Mouse (Mus musculus) left cerebral cortex, postnatal 10 days (tissue): ENCODE data around the gene Marveld2. TPM values are rescaled to one million over a fixed set of nuclear protein-coding genes. Genes with fewer than 3 reads are reported as not detected.

Experiments used
- DNase-seq, 2 experiments: peaks; one replicate each; pipeline ENCODE4 v3.0.0; 2021 to 2022; ENCODE audit warnings: low spot score in 2 of 2, mixed read lengths in 1 of 2; ENCODE audit errors: extremely low spot score in 1 of 2
- intact Hi-C: fragments of 180-260 bp; cut with DNase I; formaldehyde crosslinking; loops from one replicate; pipeline ENCODE4 v1.15.1; 2025
- total RNA-seq, 2 experiments: library from RNA; stranded (reverse); gene quantifications; 2 replicates each; pipeline ENCODE4 v1.2.3; 2021

Gene Marveld2
- total RNA-seq, 2 experiments from 2014 or later = 1.2 to 2.6 TPM

- no peak for DNase-seq
- intact Hi-C loops = no loop called here
These were observed 13.6 kb downstream of the Marveld2 start for GRCm38 (mm10) chr13:100603031-100603737.

DNA sequence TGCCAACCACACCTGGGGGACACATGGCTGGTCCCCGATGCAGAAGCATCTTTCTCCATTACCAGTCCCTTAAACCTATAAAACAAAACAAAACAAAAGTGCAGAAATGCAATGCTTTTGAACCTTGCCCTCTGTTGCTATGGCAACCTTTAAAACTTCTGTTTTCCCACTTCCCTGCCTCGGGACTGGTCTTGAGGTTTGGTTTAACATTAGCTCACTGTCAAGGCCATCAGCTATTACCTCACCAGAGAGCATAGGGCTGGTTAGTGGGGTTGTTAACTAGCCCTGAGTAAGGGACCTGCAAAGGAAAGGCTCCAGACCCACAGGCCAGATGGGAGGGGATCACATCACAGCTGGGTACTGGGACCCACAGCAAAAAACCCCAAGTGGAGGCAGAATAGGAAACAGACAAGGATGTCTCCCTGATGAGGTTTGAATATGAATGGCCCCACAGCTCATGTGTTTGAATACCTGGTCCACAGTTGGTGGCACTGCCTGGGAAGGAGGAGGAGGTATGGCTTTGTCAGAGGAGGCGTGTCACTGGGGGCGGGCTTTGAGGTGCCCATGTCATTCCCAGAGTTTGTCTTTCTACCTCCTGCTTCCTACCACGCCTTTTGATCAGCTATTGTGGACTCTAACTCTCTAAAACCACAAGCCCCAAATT is 14.4 kb downstream of the Marveld2 start:
- intact Hi-C loops = no loop called here
- no peak for DNase-seq

GRCm38 (mm10) chr13:100601034-100601433 is 15.7 kb downstream of the Marveld2 start:
- intact Hi-C loops = no loop called here

GRCm38 (mm10) chr13:100600317-100600716 is 16.5 kb downstream of the Marveld2 start:
- DNase-seq = peak in 1 of 2 experiments; percentile 43
- intact Hi-C loops = no loop called here

More at GRCm38 (mm10) chr13:100601034-100601433, 15.7 kb downstream of the Marveld2 start:
- no peak for DNase-seq

DNA sequence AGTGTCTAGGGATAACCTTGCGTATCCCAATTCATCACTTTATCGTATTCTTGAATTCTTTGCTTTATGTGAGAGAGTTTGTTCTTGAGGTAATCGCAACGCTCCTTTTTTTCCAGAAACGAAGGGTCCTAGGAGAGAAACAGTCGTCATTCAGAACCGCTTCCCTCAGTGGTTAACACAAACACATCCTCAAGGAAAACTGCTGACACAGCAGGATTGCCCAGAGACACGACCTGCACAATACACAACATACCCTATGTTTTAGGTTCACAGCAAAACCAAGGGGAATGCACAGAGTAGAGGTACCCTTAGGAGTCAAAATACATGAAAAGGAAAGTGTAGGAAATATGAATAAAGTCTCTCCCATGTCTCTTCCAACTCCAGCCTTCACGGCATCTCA is 19.5 kb downstream of the Marveld2 start:
- intact Hi-C loops = no loop called here
- DNase-seq = no peak

DNA sequence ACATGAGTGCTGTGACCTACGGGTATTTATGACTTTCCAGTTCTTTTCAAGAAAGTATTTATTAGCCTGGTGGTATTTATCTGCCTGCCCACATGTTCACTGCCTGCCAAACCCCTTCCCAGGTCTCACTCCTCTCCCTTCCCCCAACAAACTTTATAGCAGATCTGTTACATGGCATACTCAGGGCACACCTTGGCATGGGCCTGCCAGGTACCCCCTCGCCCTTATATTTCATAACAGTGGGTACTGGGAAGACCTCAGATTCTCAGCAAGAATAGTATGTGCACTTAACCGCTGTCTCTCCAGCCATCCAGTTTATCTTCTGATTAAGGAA is 21.3 kb downstream of the Marveld2 start:
- no peak for DNase-seq
- intact Hi-C loops = no loop called here

DNA sequence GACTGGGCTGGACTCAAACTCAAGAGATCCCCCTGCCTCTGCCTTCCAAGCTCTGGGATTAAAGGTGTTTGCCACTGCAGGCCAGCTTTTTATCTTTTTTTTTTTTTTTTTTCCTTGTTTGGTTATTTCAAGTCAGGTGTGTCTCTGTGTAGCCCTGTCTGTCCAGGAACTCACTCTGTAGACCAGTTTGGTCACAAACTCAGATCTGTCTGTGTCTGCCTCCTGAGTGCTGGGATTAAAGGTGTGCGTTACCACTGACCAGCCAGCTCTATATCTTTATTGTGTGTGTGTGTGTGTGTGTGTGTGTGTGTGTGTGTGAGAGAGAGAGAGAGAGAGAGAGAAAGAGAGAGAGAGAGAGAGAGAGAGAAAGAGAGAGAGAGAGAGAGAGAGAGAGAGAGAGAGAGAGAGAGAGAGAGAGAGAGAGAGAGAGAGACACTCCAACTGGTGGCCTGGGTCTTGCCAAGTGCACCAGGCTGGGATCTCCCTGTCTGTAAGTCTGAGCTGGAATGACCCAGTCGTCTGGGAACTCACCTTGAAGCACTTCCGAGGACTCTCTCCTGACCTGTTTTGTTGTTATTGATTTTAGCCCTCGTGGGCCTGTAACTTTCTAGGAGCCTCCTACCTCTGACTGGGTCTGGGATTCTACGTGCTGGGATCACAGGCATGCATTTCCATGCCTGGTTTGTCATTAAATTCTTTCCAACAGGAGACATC is 21.8 kb downstream of the Marveld2 start:
- intact Hi-C loops = no loop called here
- DNase-seq = no peak

DNA sequence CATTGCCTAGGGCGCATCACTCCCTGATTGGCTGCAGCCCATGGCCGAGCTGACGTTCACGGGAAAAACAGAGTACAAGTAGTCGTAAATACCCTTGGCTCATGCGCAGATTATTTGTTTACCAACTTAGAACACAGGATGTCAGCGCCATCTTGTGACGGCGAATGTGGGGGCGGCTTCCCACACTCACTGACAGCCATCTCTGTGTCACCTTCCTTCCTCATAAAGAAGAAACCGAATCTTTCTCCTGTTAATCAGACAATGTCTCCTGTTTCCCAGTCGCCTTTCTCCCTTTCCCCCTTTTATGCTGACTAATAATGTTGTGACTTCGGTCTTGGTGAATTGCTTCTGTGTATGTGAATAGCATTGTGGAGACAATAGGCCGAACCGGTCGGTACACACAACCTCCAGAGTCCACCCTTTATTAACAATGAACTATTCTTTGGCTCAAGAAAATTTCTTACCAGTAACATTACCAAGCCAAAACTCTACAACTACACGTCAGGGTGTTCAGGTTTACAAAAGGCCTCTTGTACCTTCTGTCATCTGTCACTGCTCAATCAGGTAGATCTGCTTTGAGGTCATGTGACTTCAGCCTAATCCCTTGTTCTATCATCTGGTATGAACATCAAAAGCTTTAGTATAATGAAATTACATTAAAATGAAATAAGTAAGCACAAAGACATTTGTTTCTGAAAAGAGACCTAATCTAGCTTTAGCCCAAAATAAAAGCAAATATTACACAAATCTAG is 22.6 kb downstream of the Marveld2 start:
- no peak for DNase-seq
- intact Hi-C loops = no loop called here

DNA sequence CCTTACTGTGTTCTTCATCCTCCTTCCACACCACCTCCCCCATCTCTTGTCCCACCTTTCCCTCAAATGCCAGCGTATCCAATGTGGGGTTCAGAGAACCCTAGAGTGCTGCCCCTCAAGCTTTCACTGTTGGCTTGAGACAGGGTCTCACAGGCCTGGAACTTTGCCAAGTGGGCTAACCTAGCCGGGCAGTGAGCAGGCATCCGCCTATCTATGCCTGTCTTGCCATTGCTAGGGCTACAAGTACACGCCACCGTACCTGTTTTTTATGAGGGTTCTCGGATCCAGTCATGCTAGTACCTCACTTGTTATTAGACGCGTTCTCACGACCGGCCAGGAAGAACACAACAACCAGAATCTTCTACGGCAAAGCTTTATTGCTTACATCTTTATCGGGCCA is 28.1 kb downstream of the Marveld2 start:
- intact Hi-C loops = no loop called here
- DNase-seq = no peak

DNA sequence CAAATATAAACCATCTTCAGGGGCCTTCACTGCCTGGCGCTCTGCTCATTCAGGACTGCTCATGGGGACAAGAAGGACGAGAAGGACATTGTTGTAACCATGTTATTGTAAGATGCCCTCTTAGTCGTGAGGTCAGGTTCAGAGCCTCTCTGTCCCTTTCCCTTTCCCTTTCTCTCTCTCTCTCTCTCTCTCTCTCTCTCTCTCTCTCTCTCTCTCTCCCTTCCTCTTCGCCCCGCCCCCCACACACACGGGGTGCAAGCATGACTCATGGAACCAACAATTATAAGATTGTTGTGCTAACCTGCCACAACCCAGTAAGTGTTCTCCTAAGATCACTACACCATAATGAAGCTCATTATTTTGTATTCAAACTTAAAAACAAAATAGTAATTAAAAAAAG is 34.6 kb downstream of the Marveld2 start:
- intact Hi-C loops = no loop called here

GRCm38 (mm10) chr13:100581701-100582100 is 35.1 kb downstream of the Marveld2 start:
- no peak for DNase-seq
- intact Hi-C loops = no loop called here

More for the DNA sequence above, 34.6 kb downstream of the Marveld2 start:
- no peak for DNase-seq

GRCm38 (mm10) chr13:100579951-100580350 is 36.8 kb downstream of the Marveld2 start:
- intact Hi-C loops = no loop called here
- no peak for DNase-seq

GRCm38 (mm10) chr13:100579220-100579619 is 37.6 kb downstream of the Marveld2 start:
- intact Hi-C loops = no loop called here
- no peak for DNase-seq

GRCm38 (mm10) chr13:100575950-100576349 is 40.8 kb downstream of the Marveld2 start:
- intact Hi-C loops = no loop called here
- no peak for DNase-seq

GRCm38 (mm10) chr13:100570713-100571112 is 46.1 kb downstream of the Marveld2 start:
- intact Hi-C loops = no loop called here
- DNase-seq = no peak

GRCm38 (mm10) chr13:100568359-100568758 is 48.4 kb downstream of the Marveld2 start:
- intact Hi-C loops = no loop called here
- DNase-seq = no peak

DNA sequence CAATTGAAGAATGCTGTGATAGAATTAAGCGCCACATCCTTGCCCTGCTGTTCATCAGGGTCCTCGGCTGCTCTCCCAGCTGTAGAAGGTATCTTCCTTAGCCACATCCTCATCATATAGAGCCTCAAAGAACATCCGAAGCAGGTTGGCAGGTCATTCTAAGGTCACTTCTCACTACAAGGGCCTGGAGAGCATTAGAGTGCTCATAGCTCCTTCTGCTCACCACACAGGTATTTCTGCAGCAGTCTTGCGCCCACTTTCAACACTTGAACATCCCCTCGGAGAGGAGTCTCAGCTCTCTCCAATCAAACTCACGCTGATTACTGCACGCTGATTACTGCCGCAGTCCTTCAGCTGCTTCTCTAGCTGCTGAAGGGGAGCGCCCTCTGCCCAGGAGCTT is 57.3 kb downstream of the Marveld2 start:
- no peak for DNase-seq
- intact Hi-C loops = no loop called here

- intact Hi-C loops = no loop called here
- DNase-seq = no peak
These were observed 59.8 kb downstream of the Marveld2 start for GRCm38 (mm10) chr13:100557011-100557410.

DNA sequence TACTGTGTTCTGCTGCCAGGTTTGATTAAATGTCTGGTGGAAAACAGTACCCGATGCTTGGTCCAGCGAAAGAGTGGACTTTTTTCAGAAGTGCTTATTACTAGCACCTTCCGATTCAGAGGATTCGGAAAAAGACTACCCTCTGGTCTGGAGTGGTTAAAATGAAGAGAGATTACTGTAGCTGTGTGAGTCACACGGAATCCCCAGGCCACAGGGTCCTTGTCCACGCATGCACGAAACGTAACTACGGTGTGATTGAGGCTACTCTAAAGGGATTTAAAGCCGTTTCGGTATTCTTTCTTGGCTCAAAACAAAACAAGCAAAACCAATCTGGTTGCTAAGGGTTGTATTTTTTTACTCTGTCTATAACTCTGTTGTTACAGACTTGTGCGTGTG is 63.7 kb downstream of the Marveld2 start:
- intact Hi-C loops = no loop called here
- DNase-seq = no peak
